Mouse (Mus musculus): ENCODE data around the gene Dbt. TPM values are rescaled to one million over a fixed set of nuclear protein-coding genes. Genes with fewer than 3 reads are reported as not detected.
A peak's percentile ranks its signal among the peaks of the same experiment; 100 is the strongest.

The Dbt gene
- polyA plus RNA-seq, 1 experiment from 2014 or later, result 6.2 TPM

DNA sequence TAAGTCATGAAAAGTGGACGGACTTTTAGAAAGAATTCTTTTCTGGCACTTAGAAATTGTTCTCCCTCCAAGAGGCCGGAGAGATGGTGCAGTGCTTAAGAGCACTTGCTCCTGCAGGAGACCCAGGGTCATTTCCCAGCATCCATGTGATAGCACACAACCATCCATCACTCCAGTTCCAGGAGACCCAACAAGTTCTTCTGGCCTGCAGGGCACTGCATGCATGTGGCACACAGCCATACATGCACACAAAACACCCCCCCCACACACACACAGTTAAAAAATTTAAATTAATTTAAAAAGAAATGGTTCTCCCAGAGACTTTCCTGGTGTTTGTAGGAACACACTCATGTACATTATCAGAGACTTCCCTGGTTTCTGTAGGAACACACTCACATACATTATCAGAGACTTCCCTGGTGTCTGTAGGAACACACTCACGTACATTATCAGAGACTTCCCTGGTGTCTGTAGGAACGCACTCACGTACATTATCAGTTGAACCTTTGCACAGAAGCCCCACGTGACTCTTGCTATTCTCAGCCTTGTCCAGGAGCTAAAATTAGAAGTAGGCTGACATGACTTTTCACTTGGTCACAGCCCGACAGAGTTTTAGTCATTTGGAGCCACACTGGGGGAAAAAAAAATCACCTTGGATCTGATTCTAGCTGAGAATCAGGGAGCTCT is 49.7 kb downstream of the Dbt start, which contains the start of gene Lrrc39:
Lrrc39 (plus strand) TSS at position 566 of the 687 bp plus-strand sequence.
- H3K4me3 ChIP-seq (ENCODE audit: low read depth, low read length), result no peak within 1 kb of the TSS
- no peaks in the 10 kb centered on the region for H3K36me3 ChIP-seq (ENCODE audit: control insufficient read depth, insufficient read depth, low read length)
- H3K27me3 ChIP-seq (replicated peaks; ENCODE audit: control insufficient read depth, insufficient read depth, low read length), result no peaks in the 10 kb centered on the region
- H3K27ac ChIP-seq (ENCODE audit: low read depth, low read length), result no peak within 1 kb of the TSS
- no peaks in the 10 kb centered on the region for H3K4me1 ChIP-seq (ENCODE audit: control insufficient read depth, insufficient read depth, low read length)
- H3K4me2 ChIP-seq (ENCODE audit: low read length), result no peak within 1 kb of the TSS
- DNase-seq (ENCODE audit: low spot score), result no peak
- 0 out of 2 replicates have a peak, but pooled peaks cover 4% of the 10 kb centered on the region for H3K9me3 ChIP-seq (replicated peaks; ENCODE audit: control insufficient read depth, low read length)
- 85% methylated on average over 7 of the region's 7 CpGs for WGBS
- ATAC-seq, result no peak
- no peak within 1 kb of the TSS for H3K9ac ChIP-seq (ENCODE audit: low read length)

DNA sequence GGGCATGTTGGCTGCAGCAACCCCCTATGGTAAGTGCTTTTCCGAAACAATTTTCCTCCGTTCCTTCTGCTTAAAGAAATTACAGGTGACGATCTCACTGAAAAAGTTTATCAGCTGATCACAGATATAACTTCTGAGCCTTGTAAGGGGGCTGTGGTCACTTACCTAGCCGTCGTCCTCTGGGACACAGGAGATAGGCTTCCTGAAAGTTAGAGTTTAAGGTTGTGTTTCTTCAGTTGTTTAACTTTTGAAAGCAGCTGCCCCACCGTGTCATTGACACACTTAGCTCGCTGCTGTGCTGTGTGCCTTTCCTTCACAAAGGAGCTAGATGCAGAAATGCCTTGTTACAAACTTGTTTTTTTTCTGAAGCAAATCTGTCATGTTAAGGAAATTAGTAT is 50.2 kb downstream of the Dbt start:
- no peak overlapping the region for H3K4me3 ChIP-seq (ENCODE audit: low read depth, low read length)
- ATAC-seq, result no peak
- no peak overlapping the region for H3K9ac ChIP-seq (ENCODE audit: low read length)
- H3K27ac ChIP-seq (ENCODE audit: low read depth, low read length), result no peak overlapping the region
- H3K9me3 ChIP-seq (replicated peaks; ENCODE audit: control insufficient read depth, low read length), result 0 out of 2 replicates have a peak, but pooled peaks cover 4% of the 10 kb centered on the region
- DNase-seq (ENCODE audit: low spot score), result no peak
- no peaks in the 10 kb centered on the region for H3K27me3 ChIP-seq (replicated peaks; ENCODE audit: control insufficient read depth, insufficient read depth, low read length)
- no peaks in the 10 kb centered on the region for H3K36me3 ChIP-seq (ENCODE audit: control insufficient read depth, insufficient read depth, low read length)
- 86% methylated on average over 7 of the region's 7 CpGs for WGBS
- no peak overlapping the region for H3K4me2 ChIP-seq (ENCODE audit: low read length)
- H3K4me1 ChIP-seq (ENCODE audit: control insufficient read depth, insufficient read depth, low read length), result no peaks in the 10 kb centered on the region

DNA sequence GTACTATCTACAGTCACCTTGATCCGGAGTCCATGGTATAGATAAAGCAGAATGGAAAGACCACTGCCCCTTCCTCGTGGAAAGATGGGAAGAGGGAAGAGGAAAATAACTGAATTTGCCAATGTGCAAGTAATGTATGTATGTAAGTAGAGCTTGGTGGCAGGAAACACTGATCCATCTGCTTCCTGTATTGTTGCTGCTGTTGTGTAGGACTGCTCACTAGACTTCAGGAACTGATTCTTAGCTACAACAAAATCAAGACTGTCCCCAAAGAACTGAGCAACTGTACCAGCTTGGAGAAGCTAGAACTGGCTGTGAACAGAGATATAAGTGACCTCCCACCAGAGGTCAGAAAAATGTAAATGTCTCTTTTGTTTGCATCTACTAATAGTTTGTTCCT is 57.8 kb downstream of the Dbt start:
- H3K4me2 ChIP-seq (ENCODE audit: low read length), result no peak overlapping the region
- H3K27me3 ChIP-seq (replicated peaks; ENCODE audit: control insufficient read depth, insufficient read depth, low read length), result no peaks in the 10 kb centered on the region
- no peaks in the 10 kb centered on the region for H3K4me1 ChIP-seq (ENCODE audit: control insufficient read depth, insufficient read depth, low read length)
- H3K9ac ChIP-seq (ENCODE audit: low read length), result no peak overlapping the region
- no peak for ATAC-seq
- H3K9me3 ChIP-seq (replicated peaks; ENCODE audit: control insufficient read depth, low read length), result 0 out of 2 replicates have a peak, but pooled peaks cover 4% of the 10 kb centered on the region
- no peak overlapping the region for H3K4me3 ChIP-seq (ENCODE audit: low read depth, low read length)
- DNase-seq (ENCODE audit: low spot score), result no peak
- 88% methylated on average over 2 of the region's 2 CpGs for WGBS
- no peaks in the 10 kb centered on the region for H3K36me3 ChIP-seq (ENCODE audit: control insufficient read depth, insufficient read depth, low read length)
- H3K27ac ChIP-seq (ENCODE audit: low read depth, low read length), result no peak overlapping the region

DNA sequence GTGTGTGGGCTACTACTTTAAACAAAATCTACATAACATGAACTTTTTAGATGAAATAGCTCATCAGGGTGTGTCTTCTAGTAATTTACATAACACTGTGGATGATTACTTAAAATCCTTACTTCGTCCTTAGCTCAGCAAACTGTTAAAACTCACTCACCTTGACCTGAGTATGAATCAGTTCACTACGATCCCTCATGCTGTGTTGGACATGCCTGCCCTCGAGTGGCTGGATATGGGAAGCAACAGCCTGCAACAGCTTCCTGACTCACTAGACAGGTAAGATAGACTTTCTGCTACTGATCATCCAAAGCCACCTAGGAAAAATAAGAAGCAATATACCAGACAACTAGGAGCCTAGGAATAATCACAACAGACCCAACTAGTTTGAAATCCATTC is 64.4 kb downstream of the Dbt start:
- H3K9ac ChIP-seq (ENCODE audit: low read length), result no peak overlapping the region
- DNase-seq (ENCODE audit: low spot score) (no peak), ATAC-seq (no peak)
- H3K4me3 ChIP-seq (ENCODE audit: low read depth, low read length), result no peak overlapping the region
- WGBS, result 59% methylated on average over 3 of the region's 3 CpGs
- H3K27me3 ChIP-seq (replicated peaks; ENCODE audit: control insufficient read depth, insufficient read depth, low read length), result no peaks in the 10 kb centered on the region
- no peaks in the 10 kb centered on the region for H3K4me1 ChIP-seq (ENCODE audit: control insufficient read depth, insufficient read depth, low read length)
- peaks cover 21% of the 10 kb centered on the region for H3K36me3 ChIP-seq (ENCODE audit: control insufficient read depth, insufficient read depth, low read length)
- H3K9me3 ChIP-seq (replicated peaks; ENCODE audit: control insufficient read depth, low read length), result no peaks in the 10 kb centered on the region
- H3K4me2 ChIP-seq (ENCODE audit: low read length), result no peak overlapping the region
- no peak overlapping the region for H3K27ac ChIP-seq (ENCODE audit: low read depth, low read length)

DNA sequence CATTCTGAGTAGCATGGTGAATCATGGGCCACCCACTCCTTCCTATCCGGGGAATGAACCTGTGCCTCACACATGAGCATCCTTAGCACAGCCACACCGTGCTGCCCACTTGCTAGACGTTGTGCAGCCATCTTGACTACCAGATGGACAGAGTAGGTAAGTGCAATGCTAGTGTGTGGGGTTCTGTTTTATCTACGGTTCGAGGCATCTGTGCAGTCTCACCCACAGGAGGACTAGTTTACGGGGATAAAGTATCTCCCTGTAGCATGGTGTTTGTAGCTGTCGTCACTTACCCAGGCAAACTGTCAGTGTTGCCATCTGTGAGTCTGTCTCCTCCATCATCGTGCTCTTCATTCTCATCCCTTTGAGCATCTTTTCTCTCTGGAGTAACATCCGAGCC is 69.3 kb downstream of the Dbt start:
- no peak for ATAC-seq

DNA sequence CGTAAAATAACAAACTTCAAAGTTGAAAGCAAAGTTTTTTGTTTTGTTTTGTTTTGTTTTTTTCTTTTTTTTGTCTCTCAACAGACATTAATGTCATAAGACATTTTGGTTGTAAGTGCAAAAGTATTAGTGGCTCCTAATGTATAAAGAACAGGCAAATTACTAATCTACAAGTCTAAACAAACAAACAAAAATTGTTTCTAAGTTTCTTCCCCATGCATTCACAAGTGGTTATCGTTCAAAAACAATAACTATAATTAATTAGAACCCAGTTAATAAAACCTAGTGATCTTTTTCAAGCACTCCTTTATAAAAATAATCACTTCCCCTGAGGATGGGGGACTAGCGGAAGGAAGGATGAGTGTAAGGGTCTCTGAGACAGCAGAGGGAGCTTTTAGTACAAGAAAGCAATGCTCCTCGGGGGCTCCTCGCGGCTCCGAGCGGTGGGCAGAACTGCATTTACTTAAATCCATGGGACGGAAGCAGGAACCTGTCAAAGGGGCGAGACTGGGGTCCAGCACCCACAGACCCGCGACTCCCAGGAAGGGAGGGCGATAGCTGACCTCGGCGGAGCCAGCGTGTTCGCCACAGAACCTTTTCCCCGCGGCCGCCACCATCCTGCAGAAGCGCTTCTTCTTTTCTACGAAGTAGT is 81.3 kb downstream of the Dbt start:
- H3K4me2 ChIP-seq (ENCODE audit: low read length), result peak overlapping the region; percentile 48
- peak overlapping the region; percentile 66 for H3K9ac ChIP-seq (ENCODE audit: low read length)
- H3K9me3 ChIP-seq (replicated peaks; ENCODE audit: control insufficient read depth, low read length), result no peaks in the 10 kb centered on the region
- H3K4me3 ChIP-seq (ENCODE audit: low read depth, low read length), result peak overlapping the region; percentile 78
- ATAC-seq, result peak; percentile 83
- H3K27ac ChIP-seq (ENCODE audit: low read depth, low read length), result peak overlapping the region; percentile 40
- peak; percentile 79 for DNase-seq (ENCODE audit: low spot score)
- peaks cover 8% of the 10 kb centered on the region; the same call in 1 of the 2 replicates for H3K4me1 ChIP-seq (ENCODE audit: control insufficient read depth, insufficient read depth, low read length)
- H3K36me3 ChIP-seq (ENCODE audit: control insufficient read depth, insufficient read depth, low read length), result peaks cover 25% of the 10 kb centered on the region
- WGBS, result 3% methylated on average over 22 of the region's 22 CpGs
- H3K27me3 ChIP-seq (replicated peaks; ENCODE audit: control insufficient read depth, insufficient read depth, low read length), result no peaks in the 10 kb centered on the region

More for the DNA sequence above, 69.3 kb downstream of the Dbt start:
- Histone ChIP-seq H3K4me3 (ENCODE audit: low read depth, low read length) (no peak overlapping the region), H3K36me3 (ENCODE audit: control insufficient read depth, insufficient read depth, low read length) (peaks cover 63% of the 10 kb centered on the region), H3K4me2 (ENCODE audit: low read length) (no peak overlapping the region), H3K27me3 (replicated peaks; ENCODE audit: control insufficient read depth, insufficient read depth, low read length) (no peaks in the 10 kb centered on the region), H3K4me1 (ENCODE audit: control insufficient read depth, insufficient read depth, low read length) (no peaks in the 10 kb centered on the region), H3K9me3 (replicated peaks; ENCODE audit: control insufficient read depth, low read length) (no peaks in the 10 kb centered on the region), H3K27ac (ENCODE audit: low read depth, low read length) (no peak overlapping the region), H3K9ac (ENCODE audit: low read length) (no peak overlapping the region)
- 94% methylated on average over 9 of the region's 9 CpGs for WGBS
- no peak for DNase-seq (ENCODE audit: low spot score)

DNA sequence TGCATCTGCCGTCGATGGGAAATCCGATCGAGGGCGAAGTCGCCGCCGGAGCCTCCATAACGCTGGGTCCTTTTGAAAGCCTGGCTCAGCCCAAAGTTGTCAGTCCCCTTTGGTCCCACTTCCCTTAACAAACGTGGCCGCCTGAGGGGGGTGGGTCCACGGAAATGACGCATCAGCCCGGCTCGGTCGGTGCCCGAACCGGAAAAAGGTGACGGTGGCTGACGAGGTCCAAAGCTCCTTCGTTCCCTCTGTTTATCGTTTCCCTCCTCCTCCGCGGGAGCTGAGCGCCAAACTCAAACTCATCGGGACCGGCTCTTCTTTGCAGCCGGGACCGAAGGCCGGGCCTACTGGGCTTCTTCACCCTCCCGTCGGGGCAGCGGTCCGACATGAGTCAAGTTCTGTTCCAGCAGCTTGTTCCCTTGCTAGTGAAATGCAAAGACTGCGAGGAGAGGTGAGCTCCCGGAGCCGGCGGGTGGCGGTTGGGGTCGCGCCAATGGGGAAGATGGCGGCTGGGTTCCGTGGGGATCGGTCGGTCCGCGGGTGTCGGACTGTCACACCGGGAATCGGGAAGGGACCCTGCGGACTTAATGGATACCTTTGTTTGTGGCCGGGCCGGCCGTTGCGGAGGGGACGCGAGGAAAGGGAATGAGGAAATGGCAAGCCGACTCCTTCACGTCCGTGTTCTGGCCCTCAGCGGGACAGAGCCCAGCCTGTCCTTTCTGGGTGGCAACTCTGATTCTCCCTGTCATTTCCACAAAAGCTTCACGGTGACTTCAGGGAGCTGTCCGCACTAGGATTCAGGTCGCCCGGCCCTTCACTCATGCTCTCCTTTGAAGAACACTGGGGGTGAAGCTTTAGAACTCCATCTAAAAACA is 82.1 kb downstream of the Dbt start, which contains the start of gene Sass6:
Sass6 (plus strand) TSS at position 255 of the 875 bp plus-strand sequence.
- ATAC-seq (peak; percentile 98), DNase-seq (ENCODE audit: low spot score) (peak; percentile 99)
- no peaks in the 10 kb centered on the region for H3K9me3 ChIP-seq (replicated peaks; ENCODE audit: control insufficient read depth, low read length)
- H3K4me3 ChIP-seq (ENCODE audit: low read depth, low read length), result peak within 1 kb of the TSS; percentile 78
- H3K4me2 ChIP-seq (ENCODE audit: low read length), result peak within 1 kb of the TSS; percentile 74
- peak within 1 kb of the TSS; percentile 40 for H3K27ac ChIP-seq (ENCODE audit: low read depth, low read length)
- WGBS, result under 1% methylated on average over 64 of the region's 65 CpGs
- no peaks in the 10 kb centered on the region for H3K27me3 ChIP-seq (replicated peaks; ENCODE audit: control insufficient read depth, insufficient read depth, low read length)
- peaks cover 17% of the 10 kb centered on the region for H3K36me3 ChIP-seq (ENCODE audit: control insufficient read depth, insufficient read depth, low read length)
- peaks cover 8% of the 10 kb centered on the region; the same call in 1 of the 2 replicates for H3K4me1 ChIP-seq (ENCODE audit: control insufficient read depth, insufficient read depth, low read length)
- H3K9ac ChIP-seq (ENCODE audit: low read length), result peak within 1 kb of the TSS; percentile 76

DNA sequence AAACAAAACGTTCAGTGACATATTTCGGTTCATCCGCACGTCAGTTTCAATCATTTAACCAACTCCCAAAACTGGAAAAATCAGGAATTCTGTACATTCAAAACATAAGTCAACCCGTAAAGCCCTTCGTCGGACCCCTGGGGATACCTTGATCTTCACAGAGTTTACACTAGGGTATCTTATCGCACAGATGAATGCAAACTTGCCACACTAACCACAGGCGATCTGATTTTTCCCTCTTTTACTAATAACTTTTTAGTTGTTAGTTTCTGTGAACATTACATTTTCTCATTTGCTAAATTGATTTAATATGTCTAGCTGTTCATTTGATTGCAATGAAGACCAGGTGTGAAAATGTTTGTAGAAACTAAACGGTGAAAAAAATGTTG is 82.7 kb downstream of the Dbt start:
- Histone ChIP-seq H3K9ac (ENCODE audit: low read length) (peak overlapping the region; percentile 76), H3K4me1 (ENCODE audit: control insufficient read depth, insufficient read depth, low read length) (peaks cover 8% of the 10 kb centered on the region; the same call in 1 of the 2 replicates), H3K27ac (ENCODE audit: low read depth, low read length) (no peak overlapping the region), H3K4me3 (ENCODE audit: low read depth, low read length) (peak overlapping the region; percentile 78), H3K36me3 (ENCODE audit: control insufficient read depth, insufficient read depth, low read length) (peaks cover 11% of the 10 kb centered on the region), H3K4me2 (ENCODE audit: low read length) (peak overlapping the region; percentile 74), H3K27me3 (replicated peaks; ENCODE audit: control insufficient read depth, insufficient read depth, low read length) (no peaks in the 10 kb centered on the region), H3K9me3 (replicated peaks; ENCODE audit: control insufficient read depth, low read length) (no peaks in the 10 kb centered on the region)
- peak; percentile 4 for DNase-seq (ENCODE audit: low spot score)
- 11% methylated on average over 10 of the region's 10 CpGs for WGBS
- ATAC-seq, result no peak

Data from forebrain, embryonic 14.5 days (tissue).